Mouse (Mus musculus) stomach, embryonic 15.5 days (tissue): ENCODE measurements around the gene Pou2f2. TPM values are rescaled to one million over a fixed set of nuclear protein-coding genes. Genes with fewer than 3 reads are reported as not detected.
"Not testable (repeated sequence)": the region's sequence is repeated elsewhere in the genome, so short reads cannot be mapped to it uniquely, and the experiment has no call there.

Experiments used
- ATAC-seq: fragments of 200-750 bp; cut with Nextera tagmentation; 2 replicates; pipeline ENCODE4 v1.8.0; 2017; ENCODE audit warnings: low read depth, moderate number of reproducible peaks, moderate TSS enrichment; ENCODE audit not compliant: insufficient read depth, low FRiP score
- H3K27ac ChIP-seq: fragments of 300-500 bp; sonication (generic); 2 replicates; pipeline ENCODE4 v1.5.1; 2015; ENCODE audit warnings: mild to moderate bottlenecking, inconsistent platforms
- H3K27me3 ChIP-seq: fragments of 300-500 bp; sonication (generic); replicated peaks from 2 replicates; pipeline ENCODE4 v1.6.1; 2015; ENCODE audit warnings: inconsistent platforms
- H3K36me3 ChIP-seq: fragments of 300-500 bp; sonication (generic); 2 replicates; pipeline ENCODE4 v1.6.1; 2015; ENCODE audit warnings: inconsistent platforms
- H3K4me1 ChIP-seq: fragments of 300-500 bp; sonication (generic); 2 replicates; pipeline ENCODE4 v1.6.1; 2015; ENCODE audit warnings: inconsistent platforms
- H3K4me2 ChIP-seq: fragments of 300-500 bp; sonication (generic); 2 replicates; pipeline ENCODE4 v1.6.1; 2015; ENCODE audit warnings: mild to moderate bottlenecking, inconsistent platforms
- H3K4me3 ChIP-seq: fragments of 300-500 bp; sonication (generic); replicated peaks from 2 replicates; pipeline ENCODE4 v1.5.1; 2015; ENCODE audit warnings: inconsistent platforms
- H3K9ac ChIP-seq: fragments of 300-500 bp; sonication (generic); 2 replicates; pipeline ENCODE4 v1.6.1; 2015; ENCODE audit warnings: inconsistent platforms
- H3K9me3 ChIP-seq: fragments of 300-500 bp; sonication (generic); 2 replicates; pipeline ENCODE4 v1.6.1; 2016; ENCODE audit warnings: inconsistent platforms
- WGBS: fragments of 180-500 bp; shearing (Covaris S2); methylation state at CpG from one replicate; pipeline ENCODE4 v1.1.7; 2015; 5-methylcytosine and 5-hydroxymethylcytosine counted together
- polyA plus RNA-seq: library from polyadenylated mRNA; unstranded; fragments of >200 nt; fragmentation: Nextera tagmentation; extraction: Ambion mirVana; gene quantifications from 2 replicates; pipeline ENCODE4 v1.2.1, GENCODE M21; 2015

Gene Pou2f2
- polyA plus RNA-seq, 1 experiment from 2014 or later = 1.4 TPM

DNA sequence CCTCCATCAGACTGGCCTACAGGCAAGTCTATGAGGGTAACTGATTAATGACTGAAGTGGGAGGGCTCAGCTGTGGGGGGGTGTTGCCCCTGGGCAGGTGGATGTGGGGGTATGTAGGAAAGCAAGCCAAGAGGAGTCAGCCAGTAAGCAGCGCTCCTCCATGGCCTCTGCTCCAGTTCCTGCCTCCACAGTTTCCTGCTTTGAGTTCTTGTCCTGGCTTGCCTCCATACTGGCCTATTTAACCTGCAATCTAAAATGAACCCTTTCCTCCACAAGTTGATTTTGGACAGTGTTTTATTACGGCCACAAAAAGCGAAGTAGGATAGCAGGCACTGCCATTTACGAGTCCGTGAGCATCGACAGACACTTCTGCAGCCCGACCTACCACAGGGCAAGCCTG, 112.2 kb downstream of the Pou2f2 start:
- WGBS = 86% methylated on average over 7 of the region's 7 CpGs

GRCm38 (mm10) chr7:25063900-25064299, 115.6 kb downstream of the Pou2f2 start:
- H3K36me3 ChIP-seq = peaks cover 16% of the 10 kb centered on the region; the same call in 1 of the 2 replicates
- no peak overlapping the region for H3K4me3 ChIP-seq
- H3K9me3 ChIP-seq = no peaks in the 10 kb centered on the region
- ATAC-seq = no peak
- no peak overlapping the region for H3K27ac ChIP-seq
- H3K4me2 ChIP-seq = no peak overlapping the region
- no peaks in the 10 kb centered on the region for H3K27me3 ChIP-seq
- H3K9ac ChIP-seq = no peak overlapping the region
- 75% methylated on average over 8 of the region's 8 CpGs for WGBS
- no peaks in the 10 kb centered on the region for H3K4me1 ChIP-seq

More for the DNA sequence above, 112.2 kb downstream of the Pou2f2 start:
- no peak overlapping the region for H3K4me2 ChIP-seq
- no peak overlapping the region for H3K27ac ChIP-seq
- ATAC-seq = no peak
- H3K36me3 ChIP-seq = peaks cover 14% of the 10 kb centered on the region; the same call in 1 of the 2 replicates
- H3K27me3 ChIP-seq = no peaks in the 10 kb centered on the region
- no peaks in the 10 kb centered on the region for H3K9me3 ChIP-seq
- H3K9ac ChIP-seq = no peak overlapping the region
- H3K4me1 ChIP-seq = peaks cover 9% of the 10 kb centered on the region
- no peak overlapping the region for H3K4me3 ChIP-seq

DNA sequence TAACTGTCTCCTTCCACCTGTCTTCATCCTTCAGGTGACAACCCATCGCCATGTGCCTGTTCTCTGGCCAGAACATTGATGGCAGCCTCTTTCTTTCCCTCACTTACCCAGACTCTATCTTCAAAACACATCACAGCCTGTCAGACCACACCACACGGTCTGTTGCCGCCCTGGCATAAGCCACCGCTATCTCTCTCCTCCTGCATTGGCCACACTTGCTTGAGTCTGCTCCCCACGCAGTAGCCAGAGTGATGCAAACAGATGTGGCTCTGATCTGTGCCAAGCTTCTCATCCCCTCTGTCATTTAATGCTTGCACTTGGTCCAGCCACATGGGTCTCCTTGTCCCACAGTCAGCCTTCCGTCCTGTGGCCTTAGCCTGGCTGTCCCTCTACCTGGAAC, 116.2 kb downstream of the Pou2f2 start:
- no peaks in the 10 kb centered on the region for H3K27me3 ChIP-seq
- no peaks in the 10 kb centered on the region for H3K9me3 ChIP-seq
- no peak for ATAC-seq
- no peak overlapping the region for H3K27ac ChIP-seq
- H3K9ac ChIP-seq = no peak overlapping the region
- 88% methylated on average over 6 of the region's 6 CpGs for WGBS
- no peak overlapping the region for H3K4me3 ChIP-seq
- no peaks in the 10 kb centered on the region for H3K4me1 ChIP-seq
- H3K4me2 ChIP-seq = no peak overlapping the region
- peaks cover 15% of the 10 kb centered on the region; the same call in 1 of the 2 replicates for H3K36me3 ChIP-seq

GRCm38 (mm10) chr7:25058836-25059235, 120.7 kb downstream of the Pou2f2 start:
- no peak overlapping the region for H3K4me3 ChIP-seq
- no peak for ATAC-seq
- 91% methylated on average over 14 of the region's 14 CpGs for WGBS

DNA sequence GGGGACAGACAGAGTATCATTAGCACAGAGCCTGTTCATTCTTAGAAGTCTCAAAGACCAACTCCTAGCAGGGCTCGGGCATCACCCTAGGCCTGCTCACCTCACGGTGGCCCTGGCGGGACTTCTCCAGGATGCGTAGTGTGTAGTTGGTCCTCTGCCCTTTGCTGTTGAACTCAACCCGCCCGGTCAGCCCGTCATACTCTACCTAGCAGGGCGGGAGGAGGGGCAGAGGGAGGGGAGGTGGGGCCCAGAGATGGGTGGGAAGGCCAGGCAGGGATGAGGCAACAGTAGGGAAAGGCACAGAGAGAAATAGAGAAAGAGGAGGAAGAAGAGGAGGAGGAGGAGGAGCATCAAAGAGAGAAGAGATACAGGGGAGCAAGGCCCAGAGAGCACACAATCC, 121.1 kb downstream of the Pou2f2 start:
- H3K27ac ChIP-seq = no peak overlapping the region
- no peak for ATAC-seq
- no peaks in the 10 kb centered on the region for H3K9me3 ChIP-seq
- 84% methylated on average over 8 of the region's 8 CpGs for WGBS
- no peak overlapping the region for H3K4me3 ChIP-seq
- no peak overlapping the region for H3K4me2 ChIP-seq
- no peaks in the 10 kb centered on the region for H3K27me3 ChIP-seq
- H3K9ac ChIP-seq = no peak overlapping the region
- H3K36me3 ChIP-seq = peaks cover 24% of the 10 kb centered on the region
- no peaks in the 10 kb centered on the region for H3K4me1 ChIP-seq

More at GRCm38 (mm10) chr7:25058836-25059235, 120.7 kb downstream of the Pou2f2 start:
- Histone ChIP-seq H3K4me2 (no peak overlapping the region), H3K27me3 (no peaks in the 10 kb centered on the region), H3K36me3 (peaks cover 24% of the 10 kb centered on the region), H3K9me3 (no peaks in the 10 kb centered on the region), H3K27ac (no peak overlapping the region), H3K9ac (no peak overlapping the region), H3K4me1 (no peaks in the 10 kb centered on the region)

DNA sequence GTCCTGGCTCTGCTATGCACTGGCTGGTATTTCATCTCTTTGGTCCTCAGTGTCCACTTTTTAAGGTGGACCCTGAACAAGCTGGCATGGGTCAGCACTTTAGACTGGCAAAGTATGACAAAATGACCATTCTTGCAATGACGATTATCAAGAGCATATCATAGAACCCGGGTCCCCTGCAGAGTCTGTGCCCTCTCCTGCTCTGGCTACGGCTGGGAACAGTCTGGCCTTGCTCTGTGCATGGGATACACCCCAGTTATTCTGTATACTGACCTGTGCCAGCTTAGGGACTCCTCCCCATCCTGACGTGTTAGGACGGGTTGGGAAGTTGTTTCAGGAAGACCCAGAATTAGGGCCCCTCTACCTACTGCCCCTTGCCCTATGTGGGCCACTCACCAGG, 121.6 kb downstream of the Pou2f2 start:
- Histone ChIP-seq H3K9me3 (no peaks in the 10 kb centered on the region), H3K4me3 (no peak overlapping the region), H3K27ac (no peak overlapping the region), H3K27me3 (no peaks in the 10 kb centered on the region), H3K36me3 (peaks cover 21% of the 10 kb centered on the region), H3K4me1 (no peaks in the 10 kb centered on the region), H3K9ac (no peak overlapping the region), H3K4me2 (no peak overlapping the region)
- no peak for ATAC-seq
- WGBS = 88% methylated on average over 5 of the region's 5 CpGs

GRCm38 (mm10) chr7:25056951-25057350, 122.6 kb downstream of the Pou2f2 start:
- H3K27me3 ChIP-seq = no peaks in the 10 kb centered on the region
- H3K36me3 ChIP-seq = peaks cover 13% of the 10 kb centered on the region

GRCm38 (mm10) chr7:25052587-25052986, 126.9 kb downstream of the Pou2f2 start:
- no peak overlapping the region for H3K27ac ChIP-seq
- peaks cover 13% of the 10 kb centered on the region for H3K36me3 ChIP-seq
- no peaks in the 10 kb centered on the region for H3K27me3 ChIP-seq
- H3K4me3 ChIP-seq = no peak overlapping the region
- H3K9ac ChIP-seq = no peak overlapping the region
- WGBS = 67% methylated on average over 3 of the region's 3 CpGs
- H3K4me2 ChIP-seq = no peak overlapping the region
- no peaks in the 10 kb centered on the region for H3K4me1 ChIP-seq
- no peaks in the 10 kb centered on the region for H3K9me3 ChIP-seq
- ATAC-seq = no peak

More at GRCm38 (mm10) chr7:25056951-25057350, 122.6 kb downstream of the Pou2f2 start:
- Histone ChIP-seq H3K27ac (no peak overlapping the region), H3K4me3 (no peak overlapping the region), H3K4me2 (no peak overlapping the region), H3K9me3 (no peaks in the 10 kb centered on the region), H3K4me1 (no peaks in the 10 kb centered on the region), H3K9ac (no peak overlapping the region)
- 56% methylated on average over 4 of the region's 4 CpGs for WGBS
- ATAC-seq = no peak

GRCm38 (mm10) chr7:25049295-25049930, 130.1 kb downstream of the Pou2f2 start:
- Histone ChIP-seq H3K9me3 (no peaks in the 10 kb centered on the region), H3K4me3 (no peak overlapping the region), H3K27ac (no peak overlapping the region), H3K4me1 (no peaks in the 10 kb centered on the region), H3K27me3 (no peaks in the 10 kb centered on the region), H3K4me2 (no peak overlapping the region), H3K36me3 (peaks cover 22% of the 10 kb centered on the region), H3K9ac (no peak overlapping the region)
- no peak for ATAC-seq
- WGBS = 79% methylated on average over 16 of the region's 16 CpGs

- WGBS = 91% methylated on average over 8 of the region's 8 CpGs
- Histone ChIP-seq H3K4me2 (no peak overlapping the region), H3K36me3 (peaks cover 30% of the 10 kb centered on the region), H3K9me3 (no peaks in the 10 kb centered on the region), H3K4me3 (no peak overlapping the region), H3K4me1 (no peaks in the 10 kb centered on the region), H3K9ac (no peak overlapping the region), H3K27me3 (no peaks in the 10 kb centered on the region), H3K27ac (no peak overlapping the region)
- ATAC-seq = no peak
Observed at GRCm38 (mm10) chr7:25047363-25047762, 132.2 kb downstream of the Pou2f2 start.

GRCm38 (mm10) chr7:25044599-25044998, 134.9 kb downstream of the Pou2f2 start:
- not testable (repeated sequence) for ATAC-seq, H3K4me2 ChIP-seq, H3K9ac ChIP-seq, H3K4me3 ChIP-seq, H3K27ac ChIP-seq, H3K27me3 ChIP-seq, H3K4me1 ChIP-seq, H3K9me3 ChIP-seq
- peaks cover 30% of the 10 kb centered on the region for H3K36me3 ChIP-seq
- 91% methylated on average over 7 of the region's 7 CpGs for WGBS

DNA sequence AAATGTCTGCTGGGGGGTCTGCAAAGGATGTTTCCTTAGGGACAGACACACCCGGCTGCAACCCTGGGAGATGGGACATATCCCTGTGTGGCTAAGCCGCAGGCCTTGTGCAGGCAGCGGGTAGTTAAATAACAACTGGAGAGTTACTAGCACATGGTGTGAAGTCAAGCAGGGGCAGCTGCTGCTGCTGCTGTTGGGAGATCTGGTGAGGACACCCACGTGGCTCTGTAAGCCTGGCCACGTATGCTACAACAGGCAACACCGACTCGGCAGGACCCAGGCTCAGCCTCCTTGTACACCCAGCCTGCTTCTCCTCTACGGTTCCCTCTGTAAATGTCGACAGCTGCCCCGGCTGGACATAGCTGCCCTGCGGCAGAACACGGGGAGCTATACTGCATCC, 137.6 kb downstream of the Pou2f2 start:
- 88% methylated on average over 12 of the region's 12 CpGs for WGBS
- Histone ChIP-seq H3K27ac (no peak overlapping the region), H3K4me3 (no peak overlapping the region), H3K36me3 (peaks cover 28% of the 10 kb centered on the region), H3K9ac (no peak overlapping the region), H3K9me3 (no peaks in the 10 kb centered on the region), H3K4me2 (no peak overlapping the region), H3K27me3 (no peaks in the 10 kb centered on the region), H3K4me1 (no peaks in the 10 kb centered on the region)
- no peak for ATAC-seq
